Mouse (Mus musculus) E14TG2a.4 (cell line): Measurements from ENCODE around the gene Thsd4.

Experiments
- H3K27me3 ChIP-seq: 2 replicates; pipeline ENCODE4 v1.6.1; 2014; ENCODE audit warnings: low read length, control low read depth; ENCODE audit not compliant: insufficient read depth
- H3K36me3 ChIP-seq: 2 replicates; pipeline ENCODE4 v1.6.1; 2014; ENCODE audit warnings: low read length, control low read depth; ENCODE audit not compliant: insufficient read depth
- H3K4me1 ChIP-seq: replicated peaks from 2 replicates; pipeline ENCODE4 v1.6.1; 2014; ENCODE audit warnings: low read depth, low read length, control low read depth
- H3K4me3 ChIP-seq: replicated peaks from 2 replicates; pipeline ENCODE4 v1.5.1; 2014; ENCODE audit warnings: mild to moderate bottlenecking, low read length
- H3K9me3 ChIP-seq: 2 replicates; pipeline ENCODE4 v1.6.1; 2014; ENCODE audit warnings: low read length, control low read depth
- CTCF ChIP-seq: conservative IDR thresholded peaks from 2 replicates; pipeline ENCODE4 v1.5.1; 2014; ENCODE audit warnings: low read length
- NANOG ChIP-seq: IDR thresholded peaks from 2 replicates; pipeline ENCODE4 v1.6.1; 2014; ENCODE audit warnings: borderline replicate concordance, low read length, mixed read lengths
- POU5F1 ChIP-seq: IDR thresholded peaks from 2 replicates; pipeline ENCODE4 v1.6.1; 2014; ENCODE audit warnings: low read length, borderline replicate concordance

The Thsd4 gene

GRCm38 (mm10) chr9:60115711-60116247 is 406.1 kb downstream of the Thsd4 start:
- TF ChIP-seq NANOG (no peak), CTCF (no peak), POU5F1 (no peak)

GRCm38 (mm10) chr9:60115306-60115705 is 406.5 kb downstream of the Thsd4 start:
- H3K36me3 ChIP-seq, result no peaks in the 10 kb centered on the region
- no peaks in the 10 kb centered on the region for H3K27me3 ChIP-seq
- H3K4me3 ChIP-seq, result no peak overlapping the region
- TF ChIP-seq NANOG, result no peak
- no peak for TF ChIP-seq POU5F1
- no peak for TF ChIP-seq CTCF
- H3K4me1 ChIP-seq, result peaks cover 17% of the 10 kb centered on the region
- H3K9me3 ChIP-seq, result no peaks in the 10 kb centered on the region

More at GRCm38 (mm10) chr9:60115711-60116247, 406.1 kb downstream of the Thsd4 start:
- H3K36me3 ChIP-seq, result no peaks in the 10 kb centered on the region
- no peaks in the 10 kb centered on the region for H3K9me3 ChIP-seq
- H3K4me3 ChIP-seq, result no peak overlapping the region
- H3K27me3 ChIP-seq, result no peaks in the 10 kb centered on the region
- H3K4me1 ChIP-seq, result peaks cover 17% of the 10 kb centered on the region

DNA sequence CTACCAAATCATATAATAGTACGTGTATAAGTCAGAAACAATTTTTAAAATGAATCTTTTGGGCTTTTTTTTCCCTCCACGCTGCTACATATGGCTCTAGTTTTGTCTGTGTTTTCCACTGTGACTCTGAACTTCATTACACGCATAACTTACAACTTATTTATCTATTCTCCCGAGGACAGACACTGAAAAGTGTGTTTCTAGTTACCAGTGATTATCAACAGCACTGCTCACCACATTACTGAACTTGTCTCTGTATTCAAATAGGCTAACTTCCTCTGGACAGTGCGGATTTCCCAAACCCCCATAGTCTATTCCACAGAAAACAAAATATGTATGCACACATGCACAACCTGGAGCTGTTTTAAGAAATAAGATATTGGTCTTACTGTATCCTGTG is 411.6 kb downstream of the Thsd4 start:
- peaks cover 14% of the 10 kb centered on the region for H3K4me1 ChIP-seq
- no peak overlapping the region for H3K4me3 ChIP-seq
- no peaks in the 10 kb centered on the region for H3K36me3 ChIP-seq
- no peaks in the 10 kb centered on the region for H3K27me3 ChIP-seq
- H3K9me3 ChIP-seq, result no peaks in the 10 kb centered on the region
- TF ChIP-seq CTCF, result no peak
- no peak for TF ChIP-seq POU5F1
- no peak for TF ChIP-seq NANOG

DNA sequence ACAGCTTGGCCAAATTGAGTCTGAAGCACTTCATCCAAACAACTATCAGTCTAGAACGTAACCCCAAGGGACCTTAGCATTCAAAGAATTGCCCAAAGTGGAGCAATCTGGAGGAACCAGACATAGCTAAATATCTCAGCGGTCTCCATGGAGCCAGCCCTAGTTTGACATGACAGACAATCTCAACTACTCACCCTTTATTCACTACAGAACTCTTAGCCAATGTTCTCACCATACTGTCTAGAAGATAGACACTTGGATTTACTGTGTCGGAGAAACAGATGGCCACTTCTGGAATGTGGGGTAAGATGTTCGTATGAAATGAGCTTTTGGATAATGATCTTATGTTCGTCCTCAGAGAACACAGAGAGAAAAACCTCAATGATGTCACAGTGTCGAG is 415.2 kb downstream of the Thsd4 start:
- Histone ChIP-seq H3K9me3 (no peaks in the 10 kb centered on the region), H3K4me3 (no peak overlapping the region), H3K4me1 (no peaks in the 10 kb centered on the region), H3K36me3 (no peaks in the 10 kb centered on the region), H3K27me3 (no peaks in the 10 kb centered on the region)
- TF ChIP-seq POU5F1 (no peak), CTCF (no peak), NANOG (no peak)

- Histone ChIP-seq H3K4me1 (no peaks in the 10 kb centered on the region), H3K27me3 (no peaks in the 10 kb centered on the region), H3K4me3 (no peak overlapping the region), H3K36me3 (no peaks in the 10 kb centered on the region), H3K9me3 (no peaks in the 10 kb centered on the region)
- no peak for TF ChIP-seq NANOG
- no peak for TF ChIP-seq CTCF
- no peak for TF ChIP-seq POU5F1
Observed at GRCm38 (mm10) chr9:60106106-60106505, 415.7 kb downstream of the Thsd4 start.

GRCm38 (mm10) chr9:60094211-60094610 is 427.6 kb downstream of the Thsd4 start:
- Histone ChIP-seq H3K4me1 (no peaks in the 10 kb centered on the region), H3K9me3 (no peaks in the 10 kb centered on the region), H3K4me3 (no peak overlapping the region), H3K36me3 (no peaks in the 10 kb centered on the region), H3K27me3 (no peaks in the 10 kb centered on the region)
- TF ChIP-seq POU5F1, result no peak
- no peak for TF ChIP-seq CTCF
- TF ChIP-seq NANOG, result no peak

GRCm38 (mm10) chr9:60092428-60092827 is 429.4 kb downstream of the Thsd4 start:
- no peaks in the 10 kb centered on the region for H3K4me1 ChIP-seq
- no peaks in the 10 kb centered on the region for H3K9me3 ChIP-seq
- no peaks in the 10 kb centered on the region for H3K36me3 ChIP-seq
- no peak for TF ChIP-seq CTCF
- no peak for TF ChIP-seq POU5F1
- no peak for TF ChIP-seq NANOG
- no peaks in the 10 kb centered on the region for H3K27me3 ChIP-seq
- H3K4me3 ChIP-seq, result no peak overlapping the region

- no peak overlapping the region for H3K4me3 ChIP-seq
- no peaks in the 10 kb centered on the region for H3K27me3 ChIP-seq
- TF ChIP-seq CTCF (no peak), NANOG (no peak), POU5F1 (no peak)
- no peaks in the 10 kb centered on the region for H3K4me1 ChIP-seq
- H3K36me3 ChIP-seq, result no peaks in the 10 kb centered on the region
- no peaks in the 10 kb centered on the region for H3K9me3 ChIP-seq
Observed at GRCm38 (mm10) chr9:60089441-60089840, 432.4 kb downstream of the Thsd4 start.

GRCm38 (mm10) chr9:60088101-60088500 is 433.7 kb downstream of the Thsd4 start:
- Histone ChIP-seq H3K4me1 (no peaks in the 10 kb centered on the region), H3K27me3 (no peaks in the 10 kb centered on the region), H3K4me3 (no peak overlapping the region), H3K36me3 (no peaks in the 10 kb centered on the region), H3K9me3 (no peaks in the 10 kb centered on the region)
- no peak for TF ChIP-seq NANOG
- TF ChIP-seq POU5F1, result no peak
- peak; percentile 78 for TF ChIP-seq CTCF
